Mouse (Mus musculus): ENCODE measurements around the gene Mettl18.

Mettl18 gene

DNA sequence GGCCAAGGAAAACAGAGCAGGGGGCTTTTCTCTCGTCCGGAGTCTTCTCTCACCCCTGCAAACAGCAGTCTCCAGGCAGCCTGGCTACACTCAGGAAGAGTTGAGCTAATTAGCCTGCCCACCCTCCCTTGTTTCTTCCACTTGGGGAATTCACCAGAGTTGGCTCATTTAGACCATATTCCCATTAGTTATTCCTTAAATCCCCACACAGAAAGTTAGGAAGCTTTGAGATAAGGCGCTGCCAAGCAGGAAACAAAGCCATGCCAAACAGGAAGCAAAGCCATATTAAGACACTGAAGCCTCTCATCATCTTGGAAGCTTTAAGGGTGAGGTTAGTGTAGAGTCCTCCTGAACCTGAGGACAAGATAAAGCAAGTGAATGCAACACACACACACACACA, 48.9 kb downstream of the Mettl18 start:
- no peak for DNase-seq (ENCODE audit: low read depth in 1 of 2, low spot score in 2 of 2)

Data from monocyte, adult 2 months (primary cell).